Mouse (Mus musculus) brain, adult 10 weeks (tissue): ENCODE results near the gene Gm16513. TPM values are rescaled to one million over a fixed set of nuclear protein-coding genes. Genes with fewer than 3 reads are reported as not detected.

Experiments
- polyA plus RNA-seq: library from polyadenylated mRNA; stranded (reverse); fragments of 350-450 nt; fragmentation: Illumina TruSeq; extraction: RNeasy Lipid Tissue Mini Kit (QIAGEN cat#74804); gene quantifications from one replicate; pipeline ENCODE4 v1.2.3, GENCODE M21; 2015; ENCODE audit warnings: low read depth, low replicate concordance

The Gm16513 gene
- not detected for polyA plus RNA-seq

GRCm38 (mm10) chr5:95182324-95182723 is at the start of gene Gm16513:
TSS of gene Gm16513 (plus strand) at chr5:95182624.

Other genes starting within 250 kb of the Gm16513 start
- not detected for gene Gm6367, start 194.0 kb upstream of the Gm16513 start, polyA plus RNA-seq
- gene Gm7942, start 75.7 kb upstream of the Gm16513 start, polyA plus RNA-seq, result not detected
- not detected for gene Gm10424, start 90.1 kb downstream of the Gm16513 start, polyA plus RNA-seq
- not detected for gene Gm3259, start 123.3 kb downstream of the Gm16513 start, polyA plus RNA-seq